In the genomic region with DNA sequence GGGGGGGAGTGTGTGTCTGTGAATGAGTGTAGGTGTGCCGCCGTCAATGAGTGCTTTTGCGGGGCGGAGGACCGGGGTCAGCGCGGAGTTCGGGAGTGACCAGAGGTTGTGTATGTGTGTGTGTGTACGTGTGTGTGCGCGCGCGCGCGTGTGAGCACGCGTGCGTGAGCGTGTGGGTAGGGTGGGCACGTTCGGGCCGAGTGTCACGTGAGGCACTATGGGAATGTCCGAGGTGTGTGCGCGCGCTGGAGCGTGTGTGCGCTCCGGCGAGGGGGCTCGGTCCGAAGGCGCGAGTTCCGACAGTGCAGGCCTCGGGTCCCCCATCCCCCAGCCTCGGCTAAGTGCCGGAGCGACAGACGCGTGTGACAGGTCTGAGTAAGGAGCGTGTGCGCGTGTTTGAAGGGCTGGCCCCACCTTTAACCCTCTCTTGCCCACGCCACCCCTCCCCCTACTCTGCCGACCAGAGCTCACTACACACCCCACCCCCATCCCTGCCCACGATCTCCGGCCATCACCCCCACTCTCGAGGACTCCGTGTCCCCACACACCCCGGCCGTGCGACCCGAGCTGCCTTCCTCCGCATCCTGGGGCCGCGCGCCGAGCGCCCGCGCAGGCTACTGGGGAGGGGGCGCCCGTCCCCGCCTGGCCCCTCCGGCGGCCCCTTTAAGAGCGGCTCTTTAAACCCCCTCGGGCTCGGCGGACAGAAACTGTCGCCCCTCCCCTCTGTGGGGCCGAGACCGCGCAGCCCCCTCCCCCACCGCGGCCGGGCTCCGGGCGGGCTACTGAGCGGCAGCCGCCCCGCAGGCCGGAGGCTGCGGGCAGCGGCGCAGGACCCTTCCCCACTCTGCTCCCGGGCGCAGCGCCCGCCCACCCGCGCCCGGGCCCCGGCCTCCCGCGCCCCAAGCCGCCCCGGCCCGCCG, we compare ENCODE assay signal across 8 mouse cellular contexts. TPM values are rescaled to one million over a fixed set of nuclear protein-coding genes. Genes with fewer than 3 reads are reported as not detected.
DNase-seq lines count a peak whose midpoint lies in the region; ATAC-seq and TF ChIP-seq lines count a peak whose summit lies in the region.

No protein-coding gene starts in this region.

- no peaks in the 10 kb centered on the region for H3K79me2 ChIP-seq in heart, adult 2 months (replicated peaks; ENCODE audit: control insufficient read depth, insufficient read depth, low read length)

- no peaks in the 10 kb centered on the region for H3K36me3 ChIP-seq in thymus, adult 2 months (ENCODE audit: control insufficient read depth, insufficient read depth, low read length)
- no peaks in the 10 kb centered on the region for H3K36me3 ChIP-seq in heart, adult 2 months (ENCODE audit: control insufficient read depth, insufficient read depth, low read length)
- H3K36me3 ChIP-seq in limb, embryonic 14.5 days (ENCODE audit: control insufficient read depth, insufficient read depth, low read length): peaks cover 29% of the 10 kb centered on the region
- H3K36me3 ChIP-seq in midbrain, embryonic 14.5 days (ENCODE audit: control insufficient read depth, insufficient read depth, low read length): peaks cover 21% of the 10 kb centered on the region
- H3K36me3 ChIP-seq in testis, adult 2 months (ENCODE audit: control insufficient read depth, insufficient read depth, low read length): no peaks in the 10 kb centered on the region

- TF ChIP-seq EP300 in heart, adult 2 months (IDR thresholded peaks at IDR 0.05; ENCODE audit: insufficient read depth, low read depth, low read length): no peak

- H3K4me2 ChIP-seq in limb, embryonic 14.5 days (replicated peaks; ENCODE audit: low read depth, low read length, severe bottlenecking): peak overlapping the region; percentile 88
- H3K4me2 ChIP-seq in midbrain, embryonic 14.5 days (ENCODE audit: low read length): peak overlapping the region; percentile 77

- no peaks in the 10 kb centered on the region for H3K9me3 ChIP-seq in limb, embryonic 14.5 days (ENCODE audit: control insufficient read depth, low read length)
- no peaks in the 10 kb centered on the region for H3K9me3 ChIP-seq in midbrain, embryonic 14.5 days (ENCODE audit: control insufficient read depth, low read length)

- H3K27ac ChIP-seq in thymus, adult 2 months (ENCODE audit: control insufficient read depth, insufficient read depth, low read length): no peak overlapping the region
- peak overlapping the region; percentile 92 for H3K27ac ChIP-seq in heart, adult 2 months
- peak overlapping the region; percentile 93 for H3K27ac ChIP-seq in limb, embryonic 14.5 days (replicated peaks; ENCODE audit: low read depth, low read length)
- H3K27ac ChIP-seq in midbrain, embryonic 14.5 days (replicated peaks; ENCODE audit: low read depth, low read length): peak overlapping the region; percentile 96
- H3K27ac ChIP-seq in testis, adult 2 months (ENCODE audit: control insufficient read depth, insufficient read depth, low read depth, low read length): peak overlapping the region; percentile 0; the same call in 1 of the 2 replicates

- H3K4me1 ChIP-seq in thymus, adult 2 months (replicated peaks; ENCODE audit: control insufficient read depth, insufficient read depth, low read length): peaks cover 15% of the 10 kb centered on the region
- H3K4me1 ChIP-seq in heart, adult 2 months (ENCODE audit: control insufficient read depth, insufficient read depth, low read length): peaks cover 5% of the 10 kb centered on the region
- peaks cover 26% of the 10 kb centered on the region for H3K4me1 ChIP-seq in limb, embryonic 14.5 days (ENCODE audit: control insufficient read depth, insufficient read depth, low read length)
- peaks cover 21% of the 10 kb centered on the region for H3K4me1 ChIP-seq in midbrain, embryonic 14.5 days (ENCODE audit: control insufficient read depth, insufficient read depth, low read length)
- peaks cover 10% of the 10 kb centered on the region for H3K4me1 ChIP-seq in testis, adult 2 months (ENCODE audit: control insufficient read depth, insufficient read depth, low read length)

- peaks cover 11% of the 10 kb centered on the region; the same call in 1 of the 2 replicates for H3K27me3 ChIP-seq in thymus, adult 2 months (ENCODE audit: control insufficient read depth, insufficient read depth, low read length)
- no peaks in the 10 kb centered on the region for H3K27me3 ChIP-seq in heart, adult 2 months (ENCODE audit: control insufficient read depth, insufficient read depth, low read length)
- no peaks in the 10 kb centered on the region for H3K27me3 ChIP-seq in limb, embryonic 14.5 days (ENCODE audit: control insufficient read depth, insufficient read depth, low read length)
- no peaks in the 10 kb centered on the region for H3K27me3 ChIP-seq in midbrain, embryonic 14.5 days (ENCODE audit: control insufficient read depth, insufficient read depth, low read length)
- no peaks in the 10 kb centered on the region for H3K27me3 ChIP-seq in testis, adult 2 months (ENCODE audit: control insufficient read depth, insufficient read depth, low read length)

- WGBS in thymus, adult 2 months: under 1% methylated on average over 87 of the region's 102 CpGs
- WGBS in heart, adult 2 months: 1% methylated on average over 79 of the region's 102 CpGs
- WGBS in limb, embryonic 14.5 days: 2% methylated on average over 46 of the region's 102 CpGs
- WGBS in midbrain, embryonic 14.5 days: under 1% methylated on average over 91 of the region's 102 CpGs

- H3K4me3 ChIP-seq in thymus, adult 2 months (ENCODE audit: control insufficient read depth, insufficient read depth, low read length): peak overlapping the region; percentile 36
- peak overlapping the region; percentile 80 for H3K4me3 ChIP-seq in heart, adult 2 months
- H3K4me3 ChIP-seq in limb, embryonic 14.5 days (replicated peaks; ENCODE audit: low read length): peak overlapping the region; percentile 79
- H3K4me3 ChIP-seq in midbrain, embryonic 14.5 days (replicated peaks; ENCODE audit: low read depth, low read length): peak overlapping the region; percentile 73
- peak overlapping the region; percentile 49 for H3K4me3 ChIP-seq in testis, adult 2 months (ENCODE audit: control insufficient read depth, low read depth, low read length)

- peak; percentile 77 for ATAC-seq in limb, embryonic 14.5 days (ENCODE audit: low FRiP score, low read depth)
- ATAC-seq in midbrain, embryonic 14.5 days (ENCODE audit: low FRiP score, low TSS enrichment): peak; percentile 82

- no peak for TF ChIP-seq POLR2A in thymus, adult 2 months (IDR thresholded peaks at IDR 0.05; ENCODE audit: control insufficient read depth, extremely low read depth, insufficient read depth, low read length, poor library complexity)
- TF ChIP-seq POLR2A in heart, adult 2 months (IDR thresholded peaks at IDR 0.05; ENCODE audit: insufficient read depth, low read depth, low read length): peak; percentile 51
- 0 out of 2 replicates have a peak, but pooled peaks have one; percentile 37 for TF ChIP-seq POLR2A in limb, embryonic 14.5 days (IDR thresholded peaks at IDR 0.05; ENCODE audit: borderline replicate concordance, extremely low read depth, insufficient read depth, insufficient read length)
- peak; percentile 16 for TF ChIP-seq POLR2A in testis, adult 2 months (IDR thresholded peaks at IDR 0.05; ENCODE audit: control insufficient read depth, low read depth, low read length)

- no peak for TF ChIP-seq CTCF in thymus, adult 2 months (IDR thresholded peaks at IDR 0.05; ENCODE audit: borderline replicate concordance, control insufficient read depth, extremely low read depth, insufficient read depth, low read length, poor library complexity)
- TF ChIP-seq CTCF in heart, adult 2 months (IDR thresholded peaks at IDR 0.05): no peak
- no peak for TF ChIP-seq CTCF in testis, adult 2 months (IDR thresholded peaks at IDR 0.05; ENCODE audit: control insufficient read depth, insufficient read depth, insufficient replicate concordance, low read depth, low read length)

- no peak for DNase-seq in thymus, adult 2 months
- DNase-seq in thymus, adult 18-20 months: no peak
- peak; percentile 75 for DNase-seq in embryo, embryonic 11.5 days (ENCODE audit: low read depth, low spot score)
- DNase-seq in heart, adult 2 months: peak; percentile 74 to 76
- DNase-seq in kidney, adult 8-10 months: peak; percentile 28 to 35
- peak; percentile 73 for DNase-seq in limb, embryonic 14.5 days (ENCODE audit: low spot score)
- peak; percentile 91 for DNase-seq in midbrain, embryonic 14.5 days

- intact Hi-C loops in heart, adult 2 months (cut with DNase I): loop anchor here (2.0 kb wide), 1 partner anchor 36 kb away; the partner anchor contains the start of gene Kpnb1

- H3K9ac ChIP-seq in heart, adult 2 months (ENCODE audit: low read depth, low read length): peak overlapping the region; percentile 54
- H3K9ac ChIP-seq in limb, embryonic 14.5 days (ENCODE audit: low read depth, low read length, severe bottlenecking): peak overlapping the region; percentile 90
- peak overlapping the region; percentile 81 for H3K9ac ChIP-seq in midbrain, embryonic 14.5 days (replicated peaks; ENCODE audit: low read length)

RNA-seq across cellular contexts. Expression of gene Tbkbp1, which starts 0.6 kb away (rescaled TPM):
- polyA plus RNA-seq in thymus, adult 2 months (2012; rRNA removed): 7.3 and 8.8 TPM in 2 replicates
- 10 to 100 TPM; 12.1 to 12.2 TPM for total RNA-seq in heart, adult 2 months (2021)
- 13.5 and 14.1 TPM in 2 replicates for polyA plus RNA-seq in heart, adult 2 months (2012; rRNA removed)
- polyA plus RNA-seq in limb, embryonic 14.5 days (2012; rRNA removed): 62.2 and 82.9 TPM in 2 replicates
- polyA plus RNA-seq in limb, embryonic 14.5 days (2014; fragmentation: Nextera tagmentation; extraction: Ambion mirVana): 9.7 and 11.6 TPM in 2 replicates
- polyA plus RNA-seq in midbrain, embryonic 14.5 days (2014; fragmentation: Nextera tagmentation; extraction: Ambion mirVana): 9.1 and 9.2 TPM in 2 replicates
- polyA plus RNA-seq in testis, adult 2 months (2012; rRNA removed): 2.4 and 2.7 TPM in 2 replicates

RNA-seq across cellular contexts. Expression of gene Tbx21, which starts 35.5 kb away (rescaled TPM):
- polyA plus RNA-seq in thymus, adult 2 months (2012; rRNA removed): 4.0 TPM in 2 replicates
- total RNA-seq in heart, adult 2 months (2021): not detected
- 0.15 and 0.45 TPM in 2 replicates for polyA plus RNA-seq in heart, adult 2 months (2012; rRNA removed)
- polyA plus RNA-seq in limb, embryonic 14.5 days (2012; rRNA removed): 0.10 and 0.11 TPM in 2 replicates
- polyA plus RNA-seq in limb, embryonic 14.5 days (2014; fragmentation: Nextera tagmentation; extraction: Ambion mirVana): not detected in 2 replicates
- 0.13 TPM in 1 of 2 replicates, not detected in the other for polyA plus RNA-seq in midbrain, embryonic 14.5 days (2014; fragmentation: Nextera tagmentation; extraction: Ambion mirVana)
- 0.14 and 0.22 TPM in 2 replicates for polyA plus RNA-seq in testis, adult 2 months (2012; rRNA removed)

RNA-seq across cellular contexts. Expression of gene Kpnb1, which starts 37.0 kb away (rescaled TPM):
- polyA plus RNA-seq in thymus, adult 2 months (2012; rRNA removed): 60.8 and 64.1 TPM in 2 replicates
- 10 to 100 TPM; 71.7 to 80.8 TPM for total RNA-seq in heart, adult 2 months (2021)
- 22.1 and 43.5 TPM in 2 replicates for polyA plus RNA-seq in heart, adult 2 months (2012; rRNA removed)
- 123 and 145 TPM in 2 replicates for polyA plus RNA-seq in limb, embryonic 14.5 days (2012; rRNA removed)
- polyA plus RNA-seq in limb, embryonic 14.5 days (2014; fragmentation: Nextera tagmentation; extraction: Ambion mirVana): 71.5 and 71.8 TPM in 2 replicates
- 33.8 and 48.6 TPM in 2 replicates for polyA plus RNA-seq in midbrain, embryonic 14.5 days (2014; fragmentation: Nextera tagmentation; extraction: Ambion mirVana)
- polyA plus RNA-seq in testis, adult 2 months (2012; rRNA removed): 37.5 and 40.3 TPM in 2 replicates

Comparison
In these comparisons a context has a peak if more than half of its experiments do, and no peak if none do; other contexts are left out.
1. DNase-seq: peak in embryo, embryonic 11.5 days (single experiment), heart, adult 2 months (2 of 2), kidney, adult 8-10 months (2 of 2), limb, embryonic 14.5 days (single experiment) and midbrain, embryonic 14.5 days (single experiment); none in thymus, adult 2 months (single experiment) and thymus, adult 18-20 months (0 of 2).
2. Peak in every context shown above with its lines, with median percentiles within 50 percentile points of each other: H3K4me3 ChIP-seq and H3K9ac ChIP-seq.